Comparison of ENCODE assay signal across 9 mouse cellular contexts in the genomic region with DNA sequence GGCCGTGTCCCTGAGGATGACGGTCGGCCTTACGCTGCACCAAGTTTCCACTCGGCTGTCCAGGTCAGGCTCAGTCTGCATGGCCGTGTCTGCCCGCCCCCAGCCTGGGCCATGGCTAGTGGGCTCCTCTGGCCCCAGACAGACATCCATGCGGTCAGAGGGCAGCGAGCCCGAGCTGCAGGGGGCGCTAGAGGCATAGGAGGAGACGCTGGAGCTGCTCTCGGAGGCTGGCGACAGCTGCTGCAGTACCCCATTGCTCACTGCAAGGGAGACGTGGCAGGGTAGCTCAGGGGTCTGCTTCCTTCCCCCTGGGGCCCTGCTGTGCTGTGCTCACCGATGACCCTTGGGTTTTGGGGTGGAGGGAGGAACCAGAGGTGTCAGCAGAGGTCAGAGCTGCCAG. TPM values are rescaled to one million over a fixed set of nuclear protein-coding genes. Genes with fewer than 3 reads are reported as not detected.
A peak's percentile ranks its signal among the peaks of the same experiment; 100 is the strongest.
DNase-seq lines count a peak whose midpoint lies in the region; ATAC-seq lines count a peak whose summit lies in the region.
"Had no signal": no experiment of that assay in that cellular context is flagged by ENCODE, and none has a peak within 500 bp of the region (broad histone marks: within the 10 kb centered on the region; RNA-seq: fewer than 3 reads in every experiment).

No protein-coding gene starts in this region.

- H3K27ac ChIP-seq in neural tube, embryonic 15.5 days (replicated peaks): no peak overlapping the region
- no peak overlapping the region for H3K27ac ChIP-seq in embryonic facial prominence, embryonic 10.5 days (replicated peaks)
- no peak overlapping the region for H3K27ac ChIP-seq in neural tube, embryonic 11.5 days (ENCODE audit: low read depth, low read length)
- H3K27ac ChIP-seq: midbrain, embryonic 12.5 days had no signal

- peak; percentile 35 for DNase-seq in cerebellum, adult 11 months
- peak; percentile 55 for DNase-seq in neural tube, embryonic 10.5 days (ENCODE audit: extremely low spot score, low spot score)
- peak; percentile 59 for DNase-seq in embryonic facial prominence, embryonic 10.5 days (ENCODE audit: low spot score)
- peak; percentile 75 for DNase-seq in liver
- peak; percentile 55 for DNase-seq in neural tube, embryonic 11.5 days (ENCODE audit: low spot score)
- no peak for DNase-seq in urinary bladder, postnatal 4 days (ENCODE audit: low spot score in 2 of 2)

- no peaks in the 10 kb centered on the region for H3K9me3 ChIP-seq in neural tube, embryonic 15.5 days (replicated peaks)
- no peaks in the 10 kb centered on the region for H3K9me3 ChIP-seq in embryonic facial prominence, embryonic 10.5 days
- no peaks in the 10 kb centered on the region for H3K9me3 ChIP-seq in neural tube, embryonic 11.5 days (ENCODE audit: control insufficient read depth, low read length)
- H3K9me3 ChIP-seq: midbrain, embryonic 12.5 days had no signal

- peaks cover 6% of the 10 kb centered on the region; the same call in 1 of the 2 replicates for H3K4me1 ChIP-seq in neural tube, embryonic 15.5 days
- H3K4me1 ChIP-seq in embryonic facial prominence, embryonic 10.5 days: peaks cover 44% of the 10 kb centered on the region
- H3K4me1 ChIP-seq in neural tube, embryonic 11.5 days (ENCODE audit: control insufficient read depth, insufficient read depth, low read length): no peaks in the 10 kb centered on the region

- 26% methylated on average over 16 of the region's 16 CpGs for WGBS in neural tube, embryonic 15.5 days
- 27% methylated on average over 16 of the region's 16 CpGs for WGBS in embryonic facial prominence, embryonic 10.5 days
- 31% methylated on average over 16 of the region's 16 CpGs for WGBS in neural tube, embryonic 11.5 days

- H3K36me3 ChIP-seq in neural tube, embryonic 15.5 days: no peaks in the 10 kb centered on the region
- H3K36me3 ChIP-seq in embryonic facial prominence, embryonic 10.5 days (replicated peaks): no peaks in the 10 kb centered on the region
- H3K36me3 ChIP-seq in neural tube, embryonic 11.5 days (ENCODE audit: control insufficient read depth, insufficient read depth, low read length): no peaks in the 10 kb centered on the region
- H3K36me3 ChIP-seq: midbrain, embryonic 12.5 days had no signal

- H3K4me3 ChIP-seq in neural tube, embryonic 15.5 days (replicated peaks): no peak overlapping the region
- H3K4me3 ChIP-seq in embryonic facial prominence, embryonic 10.5 days: peak overlapping the region; percentile 1; the same call in 1 of the 2 replicates
- H3K4me3 ChIP-seq in neural tube, embryonic 11.5 days (ENCODE audit: low read depth, low read length): no peak overlapping the region
- H3K4me3 ChIP-seq: midbrain, embryonic 12.5 days had no signal

- peaks cover 13% of the 10 kb centered on the region for H3K27me3 ChIP-seq in neural tube, embryonic 15.5 days (replicated peaks)
- H3K27me3 ChIP-seq in embryonic facial prominence, embryonic 10.5 days (replicated peaks; ENCODE audit: low read depth, poor library complexity, severe bottlenecking): peaks cover 58% of the 10 kb centered on the region
- H3K27me3 ChIP-seq in neural tube, embryonic 11.5 days (ENCODE audit: control insufficient read depth, insufficient read depth, low read length): no peaks in the 10 kb centered on the region

- no peak overlapping the region for H3K4me2 ChIP-seq in neural tube, embryonic 15.5 days
- H3K4me2 ChIP-seq in neural tube, embryonic 11.5 days (ENCODE audit: low read depth): no peak overlapping the region
- H3K4me2 ChIP-seq: midbrain, embryonic 12.5 days had no signal

- ATAC-seq in cerebellum, adult (ENCODE audit: insufficient number of reproducible peaks, low FRiP score, low TSS enrichment): no peak
- no peak for ATAC-seq in neural tube, embryonic 15.5 days (ENCODE audit: low FRiP score)
- ATAC-seq in neural tube, embryonic 11.5 days (ENCODE audit: insufficient read depth, low FRiP score, low TSS enrichment): no peak

- H3K9ac ChIP-seq in neural tube, embryonic 15.5 days (replicated peaks): no peak overlapping the region
- H3K9ac ChIP-seq in neural tube, embryonic 11.5 days (ENCODE audit: low read length): no peak overlapping the region
- H3K9ac ChIP-seq: midbrain, embryonic 12.5 days had no signal

RNA-seq across cellular contexts. Expression of a gene that starts 8.7 kb away (rescaled TPM):
- 1.5 and 2.6 TPM in 2 replicates for polyA plus RNA-seq in neural tube, embryonic 15.5 days (2015; fragmentation: Nextera tagmentation; extraction: Ambion mirVana)
- 0.27 and 0.65 TPM in 2 replicates for polyA plus RNA-seq in embryonic facial prominence, embryonic 10.5 days (2016; fragmentation: Nextera tagmentation; extraction: Ambion mirVana)
- 0.57 and 0.81 TPM in 2 replicates for polyA plus RNA-seq in neural tube, embryonic 11.5 days (2014; fragmentation: Nextera tagmentation; extraction: Ambion mirVana)

RNA-seq across cellular contexts. Expression of a gene that starts 10.4 kb away (rescaled TPM):
- 68.6 and 75.8 TPM in 2 replicates for polyA plus RNA-seq in neural tube, embryonic 15.5 days (2015; fragmentation: Nextera tagmentation; extraction: Ambion mirVana)
- 7.7 and 9.8 TPM in 2 replicates for polyA plus RNA-seq in embryonic facial prominence, embryonic 10.5 days (2016; fragmentation: Nextera tagmentation; extraction: Ambion mirVana)
- 23.3 and 24.0 TPM in 2 replicates for polyA plus RNA-seq in neural tube, embryonic 11.5 days (2014; fragmentation: Nextera tagmentation; extraction: Ambion mirVana)

RNA-seq across cellular contexts. Expression of a gene that starts 22.7 kb away (rescaled TPM):
- polyA plus RNA-seq in neural tube, embryonic 15.5 days (2015; fragmentation: Nextera tagmentation; extraction: Ambion mirVana): 23.4 and 28.2 TPM in 2 replicates
- 69.8 and 75.0 TPM in 2 replicates for polyA plus RNA-seq in embryonic facial prominence, embryonic 10.5 days (2016; fragmentation: Nextera tagmentation; extraction: Ambion mirVana)
- polyA plus RNA-seq in neural tube, embryonic 11.5 days (2014; fragmentation: Nextera tagmentation; extraction: Ambion mirVana): 52.8 and 57.5 TPM in 2 replicates

RNA-seq across cellular contexts. Expression of a gene that starts 30.6 kb away (rescaled TPM):
- polyA plus RNA-seq in neural tube, embryonic 15.5 days (2015; fragmentation: Nextera tagmentation; extraction: Ambion mirVana): 89.1 and 96.2 TPM in 2 replicates
- polyA plus RNA-seq in embryonic facial prominence, embryonic 10.5 days (2016; fragmentation: Nextera tagmentation; extraction: Ambion mirVana): 70.6 and 74.8 TPM in 2 replicates
- 65.3 and 80.6 TPM in 2 replicates for polyA plus RNA-seq in neural tube, embryonic 11.5 days (2014; fragmentation: Nextera tagmentation; extraction: Ambion mirVana)

RNA-seq across cellular contexts. Expression of a gene that starts 31.4 kb away (rescaled TPM):
- 12.9 and 15.8 TPM in 2 replicates for polyA plus RNA-seq in neural tube, embryonic 15.5 days (2015; fragmentation: Nextera tagmentation; extraction: Ambion mirVana)
- 40.9 and 41.8 TPM in 2 replicates for polyA plus RNA-seq in embryonic facial prominence, embryonic 10.5 days (2016; fragmentation: Nextera tagmentation; extraction: Ambion mirVana)
- 16.0 and 16.5 TPM in 2 replicates for polyA plus RNA-seq in neural tube, embryonic 11.5 days (2014; fragmentation: Nextera tagmentation; extraction: Ambion mirVana)

Comparison
In these comparisons a context has a peak if more than half of its experiments do, and no peak if none do; other contexts are left out.
1. DNase-seq: peak in cerebellum, adult 11 months (single experiment), neural tube, embryonic 10.5 days (single experiment), embryonic facial prominence, embryonic 10.5 days (single experiment), liver (single experiment) and neural tube, embryonic 11.5 days (single experiment); none in urinary bladder, postnatal 4 days (0 of 2).